Mouse (Mus musculus): ENCODE results near the gene Prps1l1.

Gene Prps1l1

GRCm38 (mm10) chr12:35025916-35026432, 41.4 kb downstream of the Prps1l1 start:
- DNase-seq (ENCODE audit: low spot score in 2 of 2): no peak

GRCm38 (mm10) chr12:35027533-35027932, 43.0 kb downstream of the Prps1l1 start:
- no peak for DNase-seq (ENCODE audit: low spot score in 2 of 2)
